In genomic region chr16:33994321-33994720, GRCm38 (mm10) we compare ENCODE assay signal across 26 mouse cellular contexts.
"Had no signal": no experiment of that assay in that cellular context is flagged by ENCODE, and none has a peak within 500 bp of the region (broad histone marks: within the 10 kb centered on the region; RNA-seq: fewer than 3 reads in every experiment).

No protein-coding gene starts in this region.

- H3K27ac ChIP-seq: heart, adult 2 months; heart, embryonic 13.5 days; heart, embryonic 15.5 days; hindbrain, embryonic 13.5 days; hindbrain, embryonic 15.5 days; hindbrain, postnatal 0 days; kidney, embryonic 15.5 days; kidney, postnatal 0 days; limb, embryonic 13.5 days; limb, embryonic 15.5 days; liver, embryonic 12.5 days; liver, embryonic 14.5 days had no signal

- DNase-seq: gastrocnemius, postnatal 14 days; gastrocnemius, postnatal 36 days; heart, adult 2 months; heart, postnatal 14 days; heart, postnatal 36 days; kidney, adult 11 months; kidney, adult 2 months; kidney, adult 9 months; kidney, postnatal 14 days; kidney, postnatal 36 days; layer of hippocampus, adult 9-11 months; layer of hippocampus, postnatal 36 days; left cerebral cortex, postnatal 4 days had no signal

- H3K9ac ChIP-seq: heart, embryonic 13.5 days; heart, embryonic 15.5 days; hindbrain, embryonic 13.5 days; hindbrain, embryonic 15.5 days; kidney, embryonic 15.5 days; limb, embryonic 13.5 days; limb, embryonic 15.5 days; liver, embryonic 12.5 days; liver, embryonic 14.5 days had no signal

- ATAC-seq: hindbrain, postnatal 0 days; intestine, embryonic 16.5 days; liver, embryonic 12.5 days had no signal

- H3K4me3 ChIP-seq: heart, adult 2 months; heart, embryonic 13.5 days; heart, embryonic 15.5 days; hindbrain, embryonic 13.5 days; hindbrain, embryonic 15.5 days; kidney, embryonic 15.5 days; limb, embryonic 13.5 days; limb, embryonic 15.5 days; liver, embryonic 12.5 days had no signal

- H3K27me3 ChIP-seq: heart, embryonic 15.5 days; hindbrain, embryonic 13.5 days; hindbrain, embryonic 15.5 days; kidney, embryonic 15.5 days; limb, embryonic 13.5 days had no signal

- H3K9me3 ChIP-seq: heart, embryonic 13.5 days; heart, embryonic 15.5 days; hindbrain, embryonic 13.5 days; hindbrain, embryonic 15.5 days; kidney, embryonic 15.5 days; limb, embryonic 13.5 days; limb, embryonic 15.5 days; liver, embryonic 12.5 days had no signal

- H3K36me3 ChIP-seq: heart, embryonic 13.5 days; heart, embryonic 15.5 days; hindbrain, embryonic 15.5 days; kidney, embryonic 15.5 days; limb, embryonic 13.5 days; limb, embryonic 15.5 days; liver, embryonic 12.5 days had no signal

- H3K4me2 ChIP-seq: heart, embryonic 11.5 days; heart, embryonic 13.5 days; heart, embryonic 15.5 days; hindbrain, embryonic 13.5 days; hindbrain, embryonic 15.5 days; kidney, embryonic 15.5 days; limb, embryonic 13.5 days; limb, embryonic 15.5 days; liver, embryonic 12.5 days had no signal

- H3K4me1 ChIP-seq: heart, embryonic 15.5 days; limb, embryonic 13.5 days; limb, embryonic 15.5 days; liver, embryonic 12.5 days had no signal
